Mouse (Mus musculus) forebrain, embryonic 15.5 days (tissue): ENCODE measurements at regions not wholly inside any gene's neighbourhood (a gene's known extent, or its start where the extent isn't known, plus 50 kb on each side); places are given as distances from the start of the nearest gene placed in this dataset.

Source experiments
- ATAC-seq: fragments of 200-750 bp; cut with Nextera tagmentation; replicated peaks from 2 replicates; pipeline ENCODE4 v1.8.0; 2017; ENCODE audit warnings: mild to moderate bottlenecking, moderate TSS enrichment, moderate library complexity
- H3K27ac ChIP-seq: fragments of 300-500 bp; sonication (generic); replicated peaks from 2 replicates; pipeline ENCODE4 v1.5.1; 2015; ENCODE audit warnings: mild to moderate bottlenecking, inconsistent platforms
- H3K27me3 ChIP-seq: fragments of 300-500 bp; sonication (generic); 2 replicates; pipeline ENCODE4 v1.6.1; 2015; ENCODE audit warnings: inconsistent platforms
- H3K36me3 ChIP-seq: fragments of 300-500 bp; sonication (generic); 2 replicates; pipeline ENCODE4 v1.6.1; 2015; ENCODE audit warnings: mild to moderate bottlenecking, inconsistent platforms
- H3K4me1 ChIP-seq: fragments of 300-500 bp; sonication (generic); 2 replicates; pipeline ENCODE4 v1.6.1; 2015; ENCODE audit warnings: inconsistent platforms
- H3K4me2 ChIP-seq: fragments of 300-500 bp; sonication (generic); replicated peaks from 2 replicates; pipeline ENCODE4 v1.6.1; 2015; ENCODE audit warnings: mild to moderate bottlenecking, inconsistent platforms
- H3K4me3 ChIP-seq: fragments of 300-500 bp; sonication (generic); 2 replicates; pipeline ENCODE4 v1.5.1; 2015; ENCODE audit warnings: mild to moderate bottlenecking, inconsistent platforms
- H3K9ac ChIP-seq: fragments of 300-500 bp; sonication (generic); replicated peaks from 2 replicates; pipeline ENCODE4 v1.6.1; 2015; ENCODE audit warnings: mild to moderate bottlenecking, inconsistent platforms
- H3K9me3 ChIP-seq: fragments of 300-500 bp; sonication (generic); 2 replicates; pipeline ENCODE4 v1.6.1; 2016; ENCODE audit warnings: inconsistent platforms
- WGBS: fragments of 180-500 bp; shearing (Covaris S2); methylation state at CpG from one replicate; pipeline ENCODE4 v1.1.7; 2015; ENCODE audit warnings: mixed read lengths; 5-methylcytosine and 5-hydroxymethylcytosine counted together

- Histone ChIP-seq H3K4me2 (no peak overlapping the region), H3K4me1 (no peaks in the 10 kb centered on the region), H3K27me3 (no peaks in the 10 kb centered on the region), H3K27ac (no peak overlapping the region), H3K9me3 (no peaks in the 10 kb centered on the region), H3K36me3 (no peaks in the 10 kb centered on the region), H3K4me3 (no peak overlapping the region), H3K9ac (no peak overlapping the region)
- 83% methylated on average over 10 of the region's 10 CpGs for whole genome bisulfite sequencing
- ATAC-seq = no peak
Observed at GRCm38 (mm10) chr15:96915544-96915943, 140.2 kb downstream of the Slc38a4 start.

- Histone ChIP-seq H3K4me3 (no peak overlapping the region), H3K36me3 (no peaks in the 10 kb centered on the region), H3K9me3 (no peaks in the 10 kb centered on the region), H3K9ac (no peak overlapping the region), H3K27me3 (no peaks in the 10 kb centered on the region), H3K4me2 (no peak overlapping the region), H3K27ac (no peak overlapping the region), H3K4me1 (no peaks in the 10 kb centered on the region)
- no peak for ATAC-seq
- WGBS = 94% methylated on average over 6 of the region's 6 CpGs
Observed at GRCm38 (mm10) chr15:96914988-96915387, 140.8 kb downstream of the Slc38a4 start.

- no peak overlapping the region for H3K4me3 ChIP-seq
- H3K9ac ChIP-seq = no peak overlapping the region
- H3K9me3 ChIP-seq = no peaks in the 10 kb centered on the region
- H3K27me3 ChIP-seq = no peaks in the 10 kb centered on the region
- H3K4me2 ChIP-seq = no peak overlapping the region
- no peaks in the 10 kb centered on the region for H3K36me3 ChIP-seq
- WGBS = 89% methylated on average over 4 of the region's 4 CpGs
- ATAC-seq = no peak
- no peaks in the 10 kb centered on the region for H3K4me1 ChIP-seq
- H3K27ac ChIP-seq = no peak overlapping the region
Observed at GRCm38 (mm10) chr15:96905520-96905919, 150.2 kb downstream of the Slc38a4 start.

GRCm38 (mm10) chr15:96903461-96903860, 152.3 kb downstream of the Slc38a4 start:
- Histone ChIP-seq H3K9me3 (no peaks in the 10 kb centered on the region), H3K4me1 (no peaks in the 10 kb centered on the region), H3K27me3 (no peaks in the 10 kb centered on the region), H3K27ac (no peak overlapping the region), H3K4me3 (no peak overlapping the region), H3K4me2 (no peak overlapping the region), H3K36me3 (no peaks in the 10 kb centered on the region), H3K9ac (no peak overlapping the region)
- ATAC-seq = no peak
- 95% methylated on average over 3 of the region's 3 CpGs for WGBS

GRCm38 (mm10) chr15:96902781-96903180, 153.0 kb downstream of the Slc38a4 start:
- Histone ChIP-seq H3K36me3 (no peaks in the 10 kb centered on the region), H3K9me3 (no peaks in the 10 kb centered on the region), H3K27me3 (no peaks in the 10 kb centered on the region), H3K4me2 (no peak overlapping the region), H3K4me3 (no peak overlapping the region), H3K27ac (no peak overlapping the region), H3K4me1 (no peaks in the 10 kb centered on the region), H3K9ac (no peak overlapping the region)
- ATAC-seq = no peak
- 89% methylated on average over 8 of the region's 8 CpGs for WGBS

- Histone ChIP-seq H3K36me3 (no peaks in the 10 kb centered on the region), H3K27ac (no peak overlapping the region), H3K9me3 (no peaks in the 10 kb centered on the region), H3K9ac (no peak overlapping the region), H3K4me1 (no peaks in the 10 kb centered on the region), H3K4me2 (no peak overlapping the region), H3K27me3 (no peaks in the 10 kb centered on the region), H3K4me3 (no peak overlapping the region)
- 94% methylated on average over 9 of the region's 9 CpGs for WGBS
- ATAC-seq = no peak
Observed at GRCm38 (mm10) chr15:96901616-96902015, 154.1 kb downstream of the Slc38a4 start.

- Histone ChIP-seq H3K4me2 (no peak overlapping the region), H3K9ac (no peak overlapping the region), H3K36me3 (no peaks in the 10 kb centered on the region), H3K4me1 (no peaks in the 10 kb centered on the region), H3K27ac (no peak overlapping the region), H3K9me3 (no peaks in the 10 kb centered on the region), H3K4me3 (no peak overlapping the region), H3K27me3 (no peaks in the 10 kb centered on the region)
- 94% methylated on average over 3 of the region's 3 CpGs for WGBS
- no peak for ATAC-seq
Observed at GRCm38 (mm10) chr15:96898285-96898684, 157.5 kb downstream of the Slc38a4 start.

GRCm38 (mm10) chr15:96884901-96885300, 170.9 kb downstream of the Slc38a4 start:
- H3K9ac ChIP-seq = no peak overlapping the region
- WGBS = 83% methylated on average over 10 of the region's 10 CpGs
- H3K4me2 ChIP-seq = no peak overlapping the region
- H3K4me3 ChIP-seq = no peak overlapping the region
- H3K27ac ChIP-seq = no peak overlapping the region
- H3K36me3 ChIP-seq = no peaks in the 10 kb centered on the region
- H3K27me3 ChIP-seq = no peaks in the 10 kb centered on the region
- H3K9me3 ChIP-seq = no peaks in the 10 kb centered on the region
- H3K4me1 ChIP-seq = no peaks in the 10 kb centered on the region
- no peak for ATAC-seq

GRCm38 (mm10) chr15:96883754-96884153, 172.0 kb downstream of the Slc38a4 start:
- Histone ChIP-seq H3K9ac (no peak overlapping the region), H3K27ac (no peak overlapping the region), H3K27me3 (no peaks in the 10 kb centered on the region), H3K4me2 (no peak overlapping the region), H3K36me3 (no peaks in the 10 kb centered on the region), H3K4me3 (no peak overlapping the region), H3K9me3 (no peaks in the 10 kb centered on the region), H3K4me1 (no peaks in the 10 kb centered on the region)
- no peak for ATAC-seq
- 87% methylated on average over 10 of the region's 10 CpGs for WGBS

- no peak for ATAC-seq
- 93% methylated on average over 14 of the region's 14 CpGs for WGBS
Observed at GRCm38 (mm10) chr15:96882211-96882610, 173.5 kb downstream of the Slc38a4 start.

GRCm38 (mm10) chr15:96881519-96882170, 174.1 kb downstream of the Slc38a4 start:
- ATAC-seq = no peak
- Histone ChIP-seq H3K9ac (no peak overlapping the region), H3K27me3 (no peaks in the 10 kb centered on the region), H3K4me1 (0 out of 2 replicates have a peak, but pooled peaks cover 3% of the 10 kb centered on the region), H3K4me3 (no peak overlapping the region), H3K9me3 (no peaks in the 10 kb centered on the region), H3K4me2 (no peak overlapping the region), H3K27ac (no peak overlapping the region), H3K36me3 (no peaks in the 10 kb centered on the region)
- WGBS = 84% methylated on average over 9 of the region's 9 CpGs

More at GRCm38 (mm10) chr15:96882211-96882610, 173.5 kb downstream of the Slc38a4 start:
- Histone ChIP-seq H3K4me3 (no peak overlapping the region), H3K36me3 (no peaks in the 10 kb centered on the region), H3K27me3 (no peaks in the 10 kb centered on the region), H3K27ac (no peak overlapping the region), H3K4me1 (0 out of 2 replicates have a peak, but pooled peaks cover 3% of the 10 kb centered on the region), H3K9ac (no peak overlapping the region), H3K9me3 (no peaks in the 10 kb centered on the region), H3K4me2 (no peak overlapping the region)

GRCm38 (mm10) chr15:96880066-96880465, 175.7 kb downstream of the Slc38a4 start:
- H3K36me3 ChIP-seq = no peaks in the 10 kb centered on the region
- H3K9ac ChIP-seq = no peak overlapping the region
- ATAC-seq = no peak
- H3K4me3 ChIP-seq = no peak overlapping the region
- WGBS = 97% methylated on average over 11 of the region's 11 CpGs
- H3K9me3 ChIP-seq = no peaks in the 10 kb centered on the region
- 0 out of 2 replicates have a peak, but pooled peaks cover 3% of the 10 kb centered on the region for H3K4me1 ChIP-seq
- no peak overlapping the region for H3K27ac ChIP-seq
- no peak overlapping the region for H3K4me2 ChIP-seq
- no peaks in the 10 kb centered on the region for H3K27me3 ChIP-seq

GRCm38 (mm10) chr15:96878796-96879195, 177.0 kb downstream of the Slc38a4 start:
- 0 out of 2 replicates have a peak, but pooled peaks cover 3% of the 10 kb centered on the region for H3K4me1 ChIP-seq
- H3K27me3 ChIP-seq = no peaks in the 10 kb centered on the region
- no peak overlapping the region for H3K4me3 ChIP-seq
- no peaks in the 10 kb centered on the region for H3K9me3 ChIP-seq
- H3K36me3 ChIP-seq = no peaks in the 10 kb centered on the region
- 55% methylated on average over 4 of the region's 4 CpGs for WGBS
- no peak overlapping the region for H3K27ac ChIP-seq
- no peak overlapping the region for H3K9ac ChIP-seq
- no peak overlapping the region for H3K4me2 ChIP-seq
- ATAC-seq = no peak
